8 mouse cellular contexts compared by ENCODE assay signal in the genomic region with DNA sequence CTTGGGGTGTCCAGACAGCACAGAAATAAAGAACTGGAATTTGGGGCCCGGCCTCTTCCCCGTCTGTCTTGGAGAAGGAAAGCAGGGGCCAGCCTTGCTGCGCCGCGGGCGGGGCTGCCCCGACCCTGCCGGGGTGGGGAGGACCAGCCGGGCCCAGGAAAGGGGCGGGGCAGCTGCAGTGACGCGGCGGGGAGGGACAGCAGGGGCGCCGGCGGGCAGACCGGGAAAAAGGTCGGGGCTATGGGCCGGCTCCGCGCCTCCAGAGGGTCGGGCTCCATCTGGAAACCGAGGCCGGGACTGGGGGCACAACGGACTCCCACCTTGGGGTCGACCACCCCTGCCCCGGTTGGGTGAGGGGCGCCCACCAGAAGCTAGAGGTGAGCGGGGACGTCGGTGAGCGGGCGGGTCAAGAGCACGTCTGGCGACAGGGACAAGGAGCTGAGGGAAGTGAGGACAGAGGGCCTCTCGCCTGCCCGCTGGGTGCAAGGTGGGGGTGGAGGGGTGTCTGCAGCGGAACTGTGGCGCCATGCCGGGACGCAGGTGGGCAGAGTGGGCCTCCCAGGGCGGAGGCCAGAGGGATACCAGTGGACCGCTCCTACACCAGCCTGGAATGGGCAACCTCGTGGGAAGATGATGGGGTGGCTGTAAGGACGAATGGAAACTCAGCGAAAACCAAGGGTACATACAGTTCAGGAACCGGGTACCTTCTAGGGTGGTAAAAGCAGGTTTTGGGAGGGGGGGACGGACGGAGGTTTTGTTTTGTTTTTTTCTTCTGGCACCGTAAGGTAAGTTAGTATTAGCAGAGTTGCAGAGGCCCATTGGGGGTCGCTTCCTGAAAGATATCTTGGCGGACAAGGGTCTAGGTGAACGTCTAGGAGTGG. TPM values are rescaled to one million over a fixed set of nuclear protein-coding genes. Genes with fewer than 3 reads are reported as not detected.
DNase-seq lines count a peak whose midpoint lies in the region; ATAC-seq lines count a peak whose summit lies in the region.

Gene Pitpnm1, plus strand, starts transcription at position 162 of the 881 bp plus-strand sequence.

- no peaks in the 10 kb centered on the region for H3K9me3 ChIP-seq in embryonic facial prominence, embryonic 15.5 days (replicated peaks)
- no peaks in the 10 kb centered on the region for H3K9me3 ChIP-seq in heart, embryonic 14.5 days (ENCODE audit: control insufficient read depth, low read length)
- H3K9me3 ChIP-seq in liver, embryonic 16.5 days (replicated peaks; ENCODE audit: control insufficient read depth, low read length), result no peaks in the 10 kb centered on the region
- H3K9me3 ChIP-seq in neural tube, embryonic 13.5 days, result no peaks in the 10 kb centered on the region

- H3K4me3 ChIP-seq in embryonic facial prominence, embryonic 15.5 days (replicated peaks), result peak within 1 kb of the TSS; percentile 46
- H3K4me3 ChIP-seq in heart, embryonic 14.5 days (ENCODE audit: control insufficient read depth in 1 of 2, insufficient read depth in 1 of 2, low read depth in 1 of 2, low read length in 2 of 2), result peak within 1 kb of the TSS; percentile 54 to 57
- H3K4me3 ChIP-seq in liver, embryonic 16.5 days (ENCODE audit: low read depth, low read length), result peak within 1 kb of the TSS; percentile 86
- peak within 1 kb of the TSS; percentile 60 for H3K4me3 ChIP-seq in neural tube, embryonic 13.5 days

- WGBS in embryonic facial prominence, embryonic 15.5 days, result 1% methylated on average over 52 of the region's 53 CpGs
- 1% methylated on average over 53 of the region's 53 CpGs for WGBS in heart, embryonic 14.5 days
- WGBS in liver, embryonic 16.5 days (ENCODE audit: insufficient replicate concordance), result 1% methylated on average over 53 of the region's 53 CpGs
- WGBS in neural tube, embryonic 13.5 days, result 1% methylated on average over 49 of the region's 53 CpGs

- peak within 1 kb of the TSS; percentile 92 for H3K4me2 ChIP-seq in embryonic facial prominence, embryonic 15.5 days (replicated peaks)
- peak within 1 kb of the TSS; percentile 90 for H3K4me2 ChIP-seq in heart, embryonic 14.5 days (ENCODE audit: low read length)
- H3K4me2 ChIP-seq in liver, embryonic 16.5 days (ENCODE audit: low read depth, low read length), result peak within 1 kb of the TSS; percentile 99
- peak within 1 kb of the TSS; percentile 85 for H3K4me2 ChIP-seq in neural tube, embryonic 13.5 days

- peak; percentile 83 for DNase-seq in 3134 (ENCODE audit: extremely low read depth, insufficient read length, low spot score)
- DNase-seq in adrenal gland, adult 2 months, result peak; percentile 93
- DNase-seq in kidney, postnatal 10 days, result peak; percentile 89
- peak; percentile 62 for DNase-seq in thymus, postnatal 0 days (ENCODE audit: low spot score)

- H3K36me3 ChIP-seq in embryonic facial prominence, embryonic 15.5 days, result no peaks in the 10 kb centered on the region
- peaks cover 7% of the 10 kb centered on the region; the same call in 1 of the 2 replicates for H3K36me3 ChIP-seq in heart, embryonic 14.5 days (ENCODE audit: control insufficient read depth, insufficient read depth, low read length)
- no peaks in the 10 kb centered on the region for H3K36me3 ChIP-seq in liver, embryonic 16.5 days (ENCODE audit: control insufficient read depth, insufficient read depth)
- H3K36me3 ChIP-seq in neural tube, embryonic 13.5 days, result peaks cover 7% of the 10 kb centered on the region; the same call in 1 of the 2 replicates

- ATAC-seq in embryonic facial prominence, embryonic 15.5 days (ENCODE audit: insufficient number of reproducible peaks, low FRiP score, low TSS enrichment, low read depth), result no peak
- ATAC-seq in heart, embryonic 14.5 days (ENCODE audit: insufficient number of reproducible peaks, insufficient read depth, low FRiP score, low read depth), result 0 out of 2 replicates have a peak, but pooled peaks have one; percentile 1
- no peak for ATAC-seq in liver, embryonic 16.5 days (ENCODE audit: low read depth)
- ATAC-seq in neural tube, embryonic 13.5 days (ENCODE audit: low read depth), result no peak

- 0 out of 2 replicates have a peak within 1 kb of the TSS, but pooled peaks have one; percentile 7 for H3K27ac ChIP-seq in embryonic facial prominence, embryonic 15.5 days (replicated peaks)
- H3K27ac ChIP-seq in heart, embryonic 14.5 days (replicated peaks in 1 of 2; ENCODE audit: control insufficient read depth in 1 of 2, insufficient read depth in 1 of 2, low read depth in 2 of 2, low read length in 2 of 2), result peak within 1 kb of the TSS in 1 of 2 experiments; percentile 26; a peak in 1 of 4 replicates
- peak within 1 kb of the TSS; percentile 83 for H3K27ac ChIP-seq in liver, embryonic 16.5 days (ENCODE audit: low read length)
- H3K27ac ChIP-seq in neural tube, embryonic 13.5 days (replicated peaks), result peak within 1 kb of the TSS; percentile 78

- peaks cover 55% of the 10 kb centered on the region for H3K4me1 ChIP-seq in embryonic facial prominence, embryonic 15.5 days
- peaks cover 16 to 28% of the 10 kb centered on the region in 2 experiments for H3K4me1 ChIP-seq in heart, embryonic 14.5 days (ENCODE audit: control insufficient read depth in 2 of 2, insufficient read depth in 2 of 2, low read length in 2 of 2)
- H3K4me1 ChIP-seq in liver, embryonic 16.5 days (ENCODE audit: control insufficient read depth, low read depth, low read length), result peaks cover 46% of the 10 kb centered on the region
- H3K4me1 ChIP-seq in neural tube, embryonic 13.5 days (replicated peaks), result peaks cover 69% of the 10 kb centered on the region

- peaks cover 26% of the 10 kb centered on the region for H3K27me3 ChIP-seq in embryonic facial prominence, embryonic 15.5 days
- H3K27me3 ChIP-seq in heart, embryonic 14.5 days (ENCODE audit: control insufficient read depth, insufficient read depth, low read length), result peaks cover 20% of the 10 kb centered on the region; the same call in 1 of the 2 replicates
- H3K27me3 ChIP-seq in liver, embryonic 16.5 days (ENCODE audit: control insufficient read depth, insufficient read depth, low read depth, low read length), result peaks cover 24% of the 10 kb centered on the region
- H3K27me3 ChIP-seq in neural tube, embryonic 13.5 days, result peaks cover 16% of the 10 kb centered on the region

- peak within 1 kb of the TSS; percentile 42 for H3K9ac ChIP-seq in embryonic facial prominence, embryonic 15.5 days
- peak within 1 kb of the TSS; percentile 70 for H3K9ac ChIP-seq in heart, embryonic 14.5 days (ENCODE audit: low read length)
- peak within 1 kb of the TSS; percentile 65 for H3K9ac ChIP-seq in liver, embryonic 16.5 days (ENCODE audit: low read depth, low read length)
- peak within 1 kb of the TSS; percentile 80 for H3K9ac ChIP-seq in neural tube, embryonic 13.5 days

RNA-seq across cellular contexts. Expression of gene Pitpnm1, which starts in this region (rescaled TPM):
- 10 to 100 TPM; 87.4 to 87.6 TPM for total RNA-seq in adrenal gland, adult 2 months (2021)
- 164 and 171 TPM in 2 replicates for polyA plus RNA-seq in adrenal gland, adult 2 months (2012; rRNA removed)
- polyA plus RNA-seq in embryonic facial prominence, embryonic 15.5 days (2015; fragmentation: Nextera tagmentation; extraction: Ambion mirVana), result 9.7 and 10.8 TPM in 2 replicates
- polyA plus RNA-seq in heart, embryonic 14.5 days (2014; fragmentation: Nextera tagmentation; extraction: Ambion mirVana), result 17.3 TPM in 2 replicates
- polyA plus RNA-seq in liver, embryonic 16.5 days (2015; fragmentation: Nextera tagmentation; extraction: Ambion mirVana), result 6.6 and 7.3 TPM in 2 replicates
- 37.0 and 37.8 TPM in 2 replicates for polyA plus RNA-seq in neural tube, embryonic 13.5 days (2015; fragmentation: Nextera tagmentation; extraction: Ambion mirVana)
- polyA plus RNA-seq in thymus, postnatal 0 days (2015; fragmentation: Nextera tagmentation; extraction: Ambion mirVana), result 37.1 and 45.6 TPM in 2 replicates
